Mouse (Mus musculus): ENCODE data around the gene Actb. TPM values are rescaled to one million over a fixed set of nuclear protein-coding genes. Genes with fewer than 3 reads are reported as not detected.
"Not testable (repeated sequence)": the region's sequence is repeated elsewhere in the genome, so short reads cannot be mapped to it uniquely, and the experiment has no call there.

The Actb gene
- polyA plus RNA-seq, 1 experiment from 2014 or later, result 15,839 TPM

GRCm38 (mm10) chr5:142894918-142895613 is 11.5 kb downstream of the Actb start, which contains the start of gene Fbxl18:
Gene Fbxl18, minus strand, starts transcription at chr5:142895421.
- peaks cover 6% of the 10 kb centered on the region; the same call in 1 of the 2 replicates for H3K36me3 ChIP-seq (ENCODE audit: control insufficient read depth, insufficient read depth, low read length)
- peak within 1 kb of the TSS; percentile 89 for H3K4me2 ChIP-seq (ENCODE audit: low read depth)
- H3K27ac ChIP-seq (ENCODE audit: low read depth, low read length), result peak within 1 kb of the TSS; percentile 67
- DNase-seq (ENCODE audit: low spot score) (peak; percentile 92), ATAC-seq (ENCODE audit: insufficient read depth, low FRiP score, low TSS enrichment) (peak; percentile 92)
- peaks cover 6% of the 10 kb centered on the region; the same call in 1 of the 2 replicates for H3K4me1 ChIP-seq (ENCODE audit: control insufficient read depth, insufficient read depth, low read length)
- H3K9ac ChIP-seq (ENCODE audit: low read length), result peak within 1 kb of the TSS; percentile 73
- H3K9me3 ChIP-seq (ENCODE audit: control insufficient read depth, low read length), result no peaks in the 10 kb centered on the region
- under 1% methylated on average over 40 of the region's 40 CpGs for WGBS
- peak within 1 kb of the TSS; percentile 55 for H3K4me3 ChIP-seq (ENCODE audit: low read depth, low read length)
- no peaks in the 10 kb centered on the region for H3K27me3 ChIP-seq (ENCODE audit: control insufficient read depth, insufficient read depth, low read length)

GRCm38 (mm10) chr5:142891396-142891795 is 15.2 kb downstream of the Actb start:
- Histone ChIP-seq H3K9me3 (ENCODE audit: control insufficient read depth, low read length) (no peaks in the 10 kb centered on the region), H3K36me3 (ENCODE audit: control insufficient read depth, insufficient read depth, low read length) (peaks cover 5% of the 10 kb centered on the region)

DNA sequence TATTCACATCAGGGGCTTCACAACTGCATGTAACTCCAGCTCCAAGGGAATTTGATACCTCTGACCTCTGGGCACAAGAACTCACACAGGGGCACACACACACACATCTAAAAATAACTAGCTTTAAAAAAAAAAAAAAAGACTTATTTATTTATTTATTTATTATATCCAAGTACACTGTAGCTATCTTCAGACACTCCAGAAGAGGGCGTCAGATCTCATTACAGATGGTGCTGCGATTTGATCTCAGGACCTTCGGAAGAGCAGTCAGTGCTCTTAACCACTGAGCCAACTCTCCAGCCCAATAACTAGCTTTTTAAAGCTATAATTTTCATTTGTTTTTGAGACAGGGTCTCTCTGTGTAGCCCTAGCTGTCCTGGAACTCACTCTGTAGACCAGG is 19.0 kb downstream of the Actb start:
- H3K9ac ChIP-seq (ENCODE audit: low read length); H3K4me1 ChIP-seq (ENCODE audit: control insufficient read depth, insufficient read depth, low read length); DNase-seq (ENCODE audit: low spot score); H3K27ac ChIP-seq (ENCODE audit: low read depth, low read length); H3K4me2 ChIP-seq (ENCODE audit: low read depth); ATAC-seq (ENCODE audit: insufficient read depth, low FRiP score, low TSS enrichment); H3K4me3 ChIP-seq (ENCODE audit: low read depth, low read length); H3K27me3 ChIP-seq (ENCODE audit: control insufficient read depth, insufficient read depth, low read length); H3K9me3 ChIP-seq (ENCODE audit: control insufficient read depth, low read length): not testable (repeated sequence)
- peaks cover 25% of the 10 kb centered on the region for H3K36me3 ChIP-seq (ENCODE audit: control insufficient read depth, insufficient read depth, low read length)
- 96% methylated on average over 3 of the region's 3 CpGs for WGBS

More at GRCm38 (mm10) chr5:142891396-142891795, 15.2 kb downstream of the Actb start:
- H3K4me2 ChIP-seq (ENCODE audit: low read depth), result no peak overlapping the region
- no peaks in the 10 kb centered on the region for H3K27me3 ChIP-seq (ENCODE audit: control insufficient read depth, insufficient read depth, low read length)
- peaks cover 6% of the 10 kb centered on the region; the same call in 1 of the 2 replicates for H3K4me1 ChIP-seq (ENCODE audit: control insufficient read depth, insufficient read depth, low read length)
- no peak overlapping the region for H3K4me3 ChIP-seq (ENCODE audit: low read depth, low read length)
- no peak overlapping the region for H3K9ac ChIP-seq (ENCODE audit: low read length)
- ATAC-seq (ENCODE audit: insufficient read depth, low FRiP score, low TSS enrichment) (no peak), DNase-seq (ENCODE audit: low spot score) (no peak)
- H3K27ac ChIP-seq (ENCODE audit: low read depth, low read length), result no peak overlapping the region
- 86% methylated on average over 6 of the region's 6 CpGs for WGBS

DNA sequence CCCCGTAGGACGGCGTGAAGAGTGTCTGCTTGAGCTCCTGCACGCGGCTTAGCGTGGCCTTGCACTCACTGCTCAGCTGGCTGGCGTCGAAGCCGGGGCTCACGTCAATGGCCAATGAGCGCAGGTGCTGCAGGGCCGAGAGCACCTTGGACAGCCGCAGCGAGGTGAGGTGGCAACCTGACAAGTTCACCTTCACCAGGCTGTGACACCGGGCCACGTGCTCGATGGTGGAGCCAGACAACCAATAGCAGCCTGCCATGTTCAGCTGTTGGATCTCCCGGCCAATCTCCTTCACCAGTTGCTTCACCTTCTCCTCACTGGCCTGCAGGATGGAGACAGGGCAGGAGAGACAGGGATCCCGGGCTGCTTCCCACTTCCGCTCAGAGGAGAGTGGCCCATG is 19.8 kb downstream of the Actb start:
- H3K9ac ChIP-seq (ENCODE audit: low read length), result no peak overlapping the region
- peaks cover 27% of the 10 kb centered on the region for H3K36me3 ChIP-seq (ENCODE audit: control insufficient read depth, insufficient read depth, low read length)
- ATAC-seq (ENCODE audit: insufficient read depth, low FRiP score, low TSS enrichment), result no peak
- H3K4me3 ChIP-seq (ENCODE audit: low read depth, low read length), result no peak overlapping the region
- H3K27me3 ChIP-seq (ENCODE audit: control insufficient read depth, insufficient read depth, low read length), result no peaks in the 10 kb centered on the region
- H3K9me3 ChIP-seq (ENCODE audit: control insufficient read depth, low read length), result no peaks in the 10 kb centered on the region
- 97% methylated on average over 20 of the region's 20 CpGs for WGBS
- no peak for DNase-seq (ENCODE audit: low spot score)
- no peaks in the 10 kb centered on the region for H3K4me1 ChIP-seq (ENCODE audit: control insufficient read depth, insufficient read depth, low read length)
- no peak overlapping the region for H3K27ac ChIP-seq (ENCODE audit: low read depth, low read length)
- H3K4me2 ChIP-seq (ENCODE audit: low read depth), result no peak overlapping the region

- Histone ChIP-seq H3K9ac (ENCODE audit: low read length) (no peak overlapping the region), H3K4me1 (ENCODE audit: control insufficient read depth, insufficient read depth, low read length) (peaks cover 2% of the 10 kb centered on the region; the same call in 1 of the 2 replicates), H3K4me2 (ENCODE audit: low read depth) (no peak overlapping the region), H3K27me3 (ENCODE audit: control insufficient read depth, insufficient read depth, low read length) (no peaks in the 10 kb centered on the region), H3K36me3 (ENCODE audit: control insufficient read depth, insufficient read depth, low read length) (peaks cover 27% of the 10 kb centered on the region), H3K9me3 (ENCODE audit: control insufficient read depth, low read length) (no peaks in the 10 kb centered on the region), H3K27ac (ENCODE audit: low read depth, low read length) (no peak overlapping the region), H3K4me3 (ENCODE audit: low read depth, low read length) (no peak overlapping the region)
- no peak for DNase-seq (ENCODE audit: low spot score)
- no peak for ATAC-seq (ENCODE audit: insufficient read depth, low FRiP score, low TSS enrichment)
- WGBS, result 96% methylated on average over 19 of the region's 19 CpGs
Observed at GRCm38 (mm10) chr5:142886181-142886580, 20.4 kb downstream of the Actb start.

GRCm38 (mm10) chr5:142882471-142882870 is 24.1 kb downstream of the Actb start:
- Histone ChIP-seq H3K27ac (ENCODE audit: low read depth, low read length) (no peak overlapping the region), H3K4me2 (ENCODE audit: low read depth) (no peak overlapping the region), H3K27me3 (ENCODE audit: control insufficient read depth, insufficient read depth, low read length) (no peaks in the 10 kb centered on the region), H3K9ac (ENCODE audit: low read length) (no peak overlapping the region), H3K4me3 (ENCODE audit: low read depth, low read length) (no peak overlapping the region), H3K4me1 (ENCODE audit: control insufficient read depth, insufficient read depth, low read length) (peaks cover 12% of the 10 kb centered on the region; the same call in 1 of the 2 replicates), H3K36me3 (ENCODE audit: control insufficient read depth, insufficient read depth, low read length) (peaks cover 27% of the 10 kb centered on the region), H3K9me3 (ENCODE audit: control insufficient read depth, low read length) (no peaks in the 10 kb centered on the region)
- DNase-seq (ENCODE audit: low spot score) (no peak), ATAC-seq (ENCODE audit: insufficient read depth, low FRiP score, low TSS enrichment) (no peak)
- over 99% methylated on average over 11 of the region's 11 CpGs for WGBS

DNA sequence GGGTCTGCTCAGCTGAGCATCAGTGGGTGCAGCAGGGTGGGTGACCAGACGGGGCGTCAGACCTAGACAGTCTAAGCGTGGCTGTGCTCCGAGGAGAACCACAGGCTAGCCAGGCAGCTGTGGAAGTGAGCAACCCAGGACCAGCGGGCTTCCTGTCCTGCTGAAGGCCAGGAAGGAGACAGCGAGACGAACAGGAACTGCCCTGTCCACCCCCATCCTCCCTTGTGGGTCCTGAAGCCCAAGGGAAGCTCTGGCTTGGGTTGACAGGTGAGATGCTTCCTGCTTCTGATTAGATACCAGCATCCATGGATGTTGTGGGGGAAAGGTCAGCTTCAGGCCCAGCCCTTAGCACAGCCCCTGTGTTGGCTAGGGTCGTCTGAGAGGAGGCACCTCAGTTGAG is 24.6 kb downstream of the Actb start:
- 72% methylated on average over 8 of the region's 8 CpGs for WGBS
- ATAC-seq (ENCODE audit: insufficient read depth, low FRiP score, low TSS enrichment) (no peak), DNase-seq (ENCODE audit: low spot score) (no peak)
- Histone ChIP-seq H3K4me3 (ENCODE audit: low read depth, low read length) (no peak overlapping the region), H3K27me3 (ENCODE audit: control insufficient read depth, insufficient read depth, low read length) (no peaks in the 10 kb centered on the region), H3K4me1 (ENCODE audit: control insufficient read depth, insufficient read depth, low read length) (peaks cover 12% of the 10 kb centered on the region; the same call in 1 of the 2 replicates), H3K9me3 (ENCODE audit: control insufficient read depth, low read length) (no peaks in the 10 kb centered on the region), H3K27ac (ENCODE audit: low read depth, low read length) (0 out of 2 replicates have a peak overlapping the region, but pooled peaks have one; percentile 68), H3K36me3 (ENCODE audit: control insufficient read depth, insufficient read depth, low read length) (peaks cover 26% of the 10 kb centered on the region), H3K9ac (ENCODE audit: low read length) (0 out of 2 replicates have a peak overlapping the region, but pooled peaks have one; percentile 29), H3K4me2 (ENCODE audit: low read depth) (no peak overlapping the region)

GRCm38 (mm10) chr5:142880806-142881516 is 25.6 kb downstream of the Actb start:
- H3K4me1 ChIP-seq (ENCODE audit: control insufficient read depth, insufficient read depth, low read length), result peaks cover 12% of the 10 kb centered on the region; the same call in 1 of the 2 replicates
- H3K4me3 ChIP-seq (ENCODE audit: low read depth, low read length), result no peak overlapping the region
- H3K4me2 ChIP-seq (ENCODE audit: low read depth), result no peak overlapping the region
- H3K9me3 ChIP-seq (ENCODE audit: control insufficient read depth, low read length), result no peaks in the 10 kb centered on the region
- no peak for ATAC-seq (ENCODE audit: insufficient read depth, low FRiP score, low TSS enrichment)
- H3K36me3 ChIP-seq (ENCODE audit: control insufficient read depth, insufficient read depth, low read length), result peaks cover 18% of the 10 kb centered on the region
- 0 out of 2 replicates have a peak overlapping the region, but pooled peaks have one; percentile 68 for H3K27ac ChIP-seq (ENCODE audit: low read depth, low read length)
- peak; percentile 46 for DNase-seq (ENCODE audit: low spot score)
- H3K27me3 ChIP-seq (ENCODE audit: control insufficient read depth, insufficient read depth, low read length), result no peaks in the 10 kb centered on the region
- H3K9ac ChIP-seq (ENCODE audit: low read length), result peak overlapping the region; percentile 23
- 32% methylated on average over 13 of the region's 13 CpGs for WGBS

Measured in neural tube, embryonic 11.5 days (tissue).